Mouse (Mus musculus): Measurements from ENCODE around the gene Irf6.

Irf6 gene

DNA sequence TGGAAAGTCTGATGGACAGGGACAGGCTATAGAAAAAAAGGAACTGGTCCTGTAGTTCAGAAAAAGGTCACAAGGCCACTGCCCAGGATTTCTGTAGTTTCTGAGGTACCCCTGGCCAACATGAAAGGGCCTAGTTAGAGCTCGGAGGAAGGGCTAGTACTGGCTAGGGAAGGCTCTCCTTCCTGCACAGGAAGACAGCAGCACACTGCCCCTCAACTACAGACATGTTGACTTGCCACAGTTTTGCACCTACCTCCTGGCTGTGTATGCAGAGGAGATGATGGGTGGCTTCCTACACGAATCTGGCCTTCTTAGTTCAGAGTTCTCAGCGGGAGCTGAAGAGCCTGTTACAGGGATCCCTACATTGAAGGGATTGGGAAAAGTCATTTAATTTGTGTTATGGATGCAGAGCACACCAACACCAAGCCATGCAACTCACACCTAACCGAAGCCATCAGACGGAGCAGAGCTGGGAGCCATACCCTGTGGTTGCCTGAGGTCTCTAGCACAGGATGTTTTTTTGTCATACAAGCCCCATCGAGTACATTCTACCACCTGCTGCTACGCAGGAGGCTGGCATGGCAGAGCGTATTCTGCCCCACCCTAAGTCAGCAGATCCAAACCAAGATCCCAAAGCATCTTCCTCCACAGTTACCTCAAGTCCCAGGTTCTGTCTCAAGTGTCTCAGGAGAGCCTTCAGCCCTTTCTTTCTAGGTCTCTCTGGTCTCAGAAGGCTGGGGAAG is 47.9 kb downstream of the Irf6 start:
- DNase-seq (ENCODE audit: low read depth, low spot score): no peak

DNA sequence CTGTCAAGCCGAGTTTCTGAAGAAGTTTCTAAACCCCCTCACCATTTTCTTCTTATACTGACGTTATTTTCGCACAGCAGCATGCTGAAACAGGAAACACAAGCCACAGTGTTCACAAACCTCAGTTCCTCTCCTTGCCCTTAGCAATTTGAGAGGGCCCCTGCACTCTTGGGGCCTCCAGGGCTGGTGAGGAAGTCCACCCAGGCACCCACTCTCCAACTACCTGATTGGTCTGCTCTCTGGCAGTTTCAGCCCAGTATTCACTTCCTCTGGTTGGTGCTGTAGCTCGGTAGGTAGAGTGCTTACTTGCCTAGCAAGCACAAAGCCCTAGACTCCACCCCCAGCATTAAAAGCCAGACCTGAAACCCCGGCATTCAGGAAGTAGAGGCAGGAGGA is 48.5 kb downstream of the Irf6 start, which contains the start of gene Traf3ip3:
Traf3ip3 (minus strand) TSS at position 321 of the 396 bp plus-strand sequence.
- no peak for DNase-seq (ENCODE audit: low read depth, low spot score)

DNA sequence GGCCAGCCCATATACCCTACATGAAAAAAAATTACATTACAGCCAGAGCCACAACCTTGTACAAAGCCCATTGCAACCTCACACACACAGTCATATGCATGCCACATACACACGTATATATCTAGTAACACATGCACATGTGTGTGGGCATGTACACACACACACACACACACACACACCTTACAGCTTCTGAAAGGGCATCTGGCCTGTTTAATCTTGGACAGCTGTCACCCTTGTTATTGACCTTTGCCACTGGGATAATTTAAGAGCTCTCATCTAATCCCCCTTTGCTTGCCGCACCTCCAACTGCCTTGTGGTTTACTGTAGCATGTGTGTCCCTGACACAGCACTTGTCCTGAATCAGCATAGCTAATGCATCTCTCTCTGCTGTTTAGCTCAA is 50.9 kb downstream of the Irf6 start:
- no peak for DNase-seq (ENCODE audit: low read depth, low spot score)

DNA sequence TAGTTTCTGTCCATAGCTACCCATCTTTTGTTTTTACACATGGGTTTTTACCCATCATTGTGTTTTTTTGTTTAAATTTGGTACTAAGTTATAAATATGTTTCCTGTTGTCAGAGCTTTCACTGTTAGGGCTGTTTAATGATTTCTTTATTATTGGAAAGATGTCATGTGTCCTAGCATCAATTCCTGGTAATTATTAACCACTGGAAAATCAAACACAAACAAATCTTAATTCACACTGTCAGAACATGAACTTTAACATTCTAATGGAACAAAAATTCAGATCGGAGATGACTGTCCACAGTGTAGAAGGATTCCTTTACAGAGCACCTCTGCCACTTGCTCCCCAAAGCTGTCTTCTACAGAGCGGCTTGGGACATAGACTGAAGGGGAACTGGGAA is 52.5 kb downstream of the Irf6 start:
- no peak for DNase-seq (ENCODE audit: low read depth, low spot score)

DNA sequence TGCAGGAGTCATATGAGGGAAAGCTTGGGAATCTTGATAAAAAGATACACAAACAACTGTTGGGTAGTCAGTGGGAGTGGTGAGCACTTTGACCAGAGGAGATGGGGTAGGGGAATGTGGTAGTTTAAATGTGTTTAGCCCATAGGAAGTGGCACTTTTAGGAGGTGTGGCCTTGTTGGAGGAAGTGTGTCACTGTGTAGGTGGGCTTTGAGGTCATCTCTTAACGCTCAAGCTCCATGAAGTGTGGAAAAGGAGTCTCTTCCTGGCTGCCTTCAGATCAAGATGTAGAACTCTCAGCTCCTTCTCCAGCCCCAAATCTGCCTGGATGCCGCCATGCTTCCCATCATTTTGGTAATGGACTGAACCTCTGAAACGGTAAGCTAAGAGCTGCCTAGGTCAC is 54.6 kb downstream of the Irf6 start, which contains the start of gene Lamb3:
Lamb3 (plus strand) TSS at position 197 of the 400 bp plus-strand sequence.
- no peak for DNase-seq (ENCODE audit: low read depth, low spot score)

DNA sequence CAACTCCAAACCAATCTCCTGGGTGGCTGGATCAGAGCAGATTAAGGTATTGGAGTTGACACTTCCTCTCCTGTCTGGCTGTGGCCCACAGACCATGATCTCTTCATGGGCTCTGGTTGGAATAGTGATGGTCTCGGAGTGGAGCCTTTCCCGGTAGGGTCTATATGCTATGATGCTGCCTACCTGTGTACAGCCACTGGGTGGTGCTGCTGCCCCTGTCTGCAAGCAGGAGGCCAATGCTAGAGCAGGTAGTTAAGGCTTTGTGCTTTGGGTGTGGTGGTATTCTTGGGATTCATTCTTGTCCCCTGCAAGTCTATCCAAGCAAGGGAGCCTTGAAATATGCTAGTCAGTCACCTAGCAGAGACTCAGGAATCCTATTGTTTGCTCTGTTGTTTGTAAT is 55.3 kb downstream of the Irf6 start:
- DNase-seq (ENCODE audit: low read depth, low spot score): peak; percentile 30

DNA sequence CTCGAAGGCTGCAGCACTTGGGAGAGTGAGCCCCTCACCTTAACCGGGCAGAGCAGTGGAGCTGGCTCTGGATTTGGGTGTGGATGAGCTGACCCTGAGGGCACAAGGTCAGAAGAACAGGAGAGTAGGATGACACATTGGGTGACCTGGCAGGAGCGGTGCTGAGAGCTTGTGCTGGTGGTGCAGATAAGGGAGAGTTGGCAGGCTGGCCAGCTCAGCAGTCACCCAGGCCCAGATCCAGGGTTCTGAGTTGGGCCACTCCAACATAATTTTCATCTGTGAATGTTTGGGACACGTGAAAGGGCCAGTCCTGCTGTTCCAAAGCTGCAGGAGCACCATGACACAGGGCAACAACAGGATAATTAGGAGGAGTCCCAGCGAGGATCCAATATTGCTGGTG is 58.5 kb downstream of the Irf6 start:
- no peak for DNase-seq (ENCODE audit: low read depth, low spot score)

DNA sequence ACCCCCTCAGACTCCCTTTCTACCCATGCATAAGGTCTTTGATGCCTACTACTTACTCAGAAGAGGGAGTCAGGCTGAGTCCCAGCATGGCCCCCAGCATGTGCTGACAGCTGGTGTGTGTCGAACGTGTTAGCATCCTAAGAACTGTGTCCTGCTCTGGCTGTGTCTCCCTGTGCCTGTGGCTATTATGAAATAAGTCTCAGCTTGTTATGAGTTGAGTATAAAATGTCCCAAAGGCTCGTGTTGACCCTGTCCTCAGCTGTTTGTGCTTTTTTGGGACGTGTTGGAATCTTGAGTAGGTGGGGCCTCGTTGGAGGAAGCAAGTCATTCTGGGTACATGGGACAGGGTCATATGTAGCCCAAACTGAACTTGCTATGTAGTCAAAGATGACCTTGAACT is 61.1 kb downstream of the Irf6 start:
- DNase-seq (ENCODE audit: low read depth, low spot score): no peak

DNA sequence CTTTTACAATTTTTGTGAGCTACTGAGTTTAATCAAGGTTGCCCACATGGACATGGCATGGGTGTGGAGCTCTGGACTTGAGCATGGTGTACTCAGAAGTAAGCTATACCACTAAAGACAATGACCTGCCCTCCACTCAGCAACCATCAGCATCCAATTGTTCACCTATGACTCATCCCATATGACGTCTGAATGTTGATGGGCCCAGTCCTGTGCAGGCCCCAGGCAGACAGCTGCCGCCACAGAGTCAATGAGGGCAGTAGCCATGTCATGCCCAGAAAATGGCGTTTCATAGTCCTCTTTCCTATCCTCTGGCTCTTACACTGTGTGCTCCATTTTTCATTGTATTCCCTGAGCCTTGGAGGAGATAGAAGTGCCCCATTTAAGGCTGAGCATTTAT is 63.1 kb downstream of the Irf6 start:
- no peak for DNase-seq (ENCODE audit: low read depth, low spot score)

DNA sequence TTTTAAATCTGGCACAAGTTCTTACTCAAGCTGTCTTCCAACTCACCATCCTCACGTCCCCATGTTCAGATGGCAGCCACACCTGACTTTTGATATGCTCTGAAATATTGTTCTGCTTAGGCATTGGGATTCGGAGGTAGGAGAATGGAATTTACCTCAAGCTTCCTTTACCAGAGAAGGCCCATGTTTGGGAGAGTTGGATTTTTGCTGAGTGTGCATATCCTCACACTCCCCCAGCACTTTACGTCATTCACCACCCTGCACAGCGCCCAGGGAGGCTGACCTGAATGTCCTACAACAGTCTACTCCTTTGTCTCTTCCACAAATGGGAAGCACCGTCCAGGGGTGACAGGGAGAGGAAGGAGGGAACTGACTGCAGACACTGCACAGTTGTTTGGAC is 67.5 kb downstream of the Irf6 start:
- no peak for DNase-seq (ENCODE audit: low read depth, low spot score)
